Mouse (Mus musculus): ENCODE data around the gene Tmem132b.

DNA sequence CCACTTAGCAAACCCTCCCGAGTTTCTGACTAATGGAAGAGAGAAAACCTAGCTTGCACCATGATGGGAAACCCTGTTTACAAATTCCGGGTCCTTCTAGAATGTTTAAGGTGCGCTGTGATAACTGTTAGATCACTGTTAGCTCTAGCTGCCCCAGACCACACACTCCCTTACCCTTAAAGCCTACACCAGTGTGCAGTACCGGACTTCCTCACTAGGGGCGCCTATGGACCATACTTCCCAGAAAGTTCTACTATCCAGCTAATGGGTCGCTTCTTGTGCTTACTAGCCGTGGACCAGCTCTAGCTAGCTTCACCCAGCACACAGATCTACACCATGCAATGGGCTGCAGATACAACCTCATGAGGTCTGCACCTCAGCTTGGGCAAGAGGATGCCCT lies 195.2 kb downstream of the Tmem132b start:
- no peak for TF ChIP-seq CTCF (IDR thresholded peaks at IDR 0.05; ENCODE audit: low read depth)
- TF ChIP-seq EP300 (IDR thresholded peaks at IDR 0.05; ENCODE audit: low read depth) = no peak

All from liver, postnatal 0 days (tissue).